Mouse (Mus musculus): ENCODE measurements at regions not wholly inside any gene's neighbourhood (a gene's known extent, or its start where the extent isn't known, plus 50 kb on each side); places are given as distances from the start of the nearest gene placed in this dataset.
A peak's percentile ranks its signal among the peaks of the same experiment; 100 is the strongest.

GRCm38 (mm10) chr16:44620536-44620935 is 61.8 kb upstream of the Boc start:
- H3K27me3 ChIP-seq (ENCODE audit: control insufficient read depth, insufficient read depth, low read depth, low read length) = no peaks in the 10 kb centered on the region
- 87% methylated on average over 2 of the region's 2 CpGs for WGBS
- H3K9ac ChIP-seq (ENCODE audit: low read depth, low read length) = no peak overlapping the region
- H3K9me3 ChIP-seq (replicated peaks; ENCODE audit: control insufficient read depth, low read length, poor library complexity, severe bottlenecking) = no peaks in the 10 kb centered on the region
- H3K4me1 ChIP-seq (ENCODE audit: control insufficient read depth, insufficient read depth, low read length) = no peaks in the 10 kb centered on the region
- no peak for ATAC-seq
- no peak overlapping the region for H3K27ac ChIP-seq (ENCODE audit: low read length)
- no peak overlapping the region for H3K4me3 ChIP-seq (ENCODE audit: low read depth, low read length)
- H3K4me2 ChIP-seq (ENCODE audit: low read length) = no peak overlapping the region
- no peaks in the 10 kb centered on the region for H3K36me3 ChIP-seq (ENCODE audit: control insufficient read depth, insufficient read depth, low read length)

DNA sequence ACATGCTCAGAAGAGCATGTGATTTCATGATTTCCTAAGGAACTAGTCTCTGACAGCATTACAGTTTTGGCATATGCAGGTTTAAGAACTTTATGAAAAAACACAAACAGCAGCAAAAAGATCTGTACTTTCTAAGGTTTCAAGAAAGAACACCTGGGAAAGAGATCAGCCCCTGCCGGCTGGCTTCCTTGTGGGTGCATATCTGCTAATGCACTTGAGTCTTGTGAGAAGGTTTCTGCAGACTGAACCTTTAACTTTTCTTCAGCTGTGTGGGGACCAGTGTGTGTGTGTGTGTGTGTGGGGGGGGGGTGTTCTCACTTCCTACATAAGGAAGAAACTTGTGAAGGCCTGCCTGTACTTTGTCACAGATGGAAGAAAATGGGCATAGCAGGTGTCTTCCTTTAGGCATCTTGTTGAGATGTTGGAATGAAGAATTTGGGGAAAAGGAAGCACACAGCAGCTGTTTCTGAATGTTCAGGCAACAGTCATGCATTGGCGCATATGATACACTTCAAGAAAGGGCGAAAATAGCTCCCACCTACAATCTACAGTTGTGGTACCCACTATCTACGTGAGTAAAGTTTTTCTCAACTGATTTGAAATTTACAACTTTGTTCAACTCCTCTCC is 60.9 kb upstream of the Boc start:
- Histone ChIP-seq H3K27ac (ENCODE audit: low read length) (no peak overlapping the region), H3K36me3 (ENCODE audit: control insufficient read depth, insufficient read depth, low read length) (no peaks in the 10 kb centered on the region), H3K4me3 (ENCODE audit: low read depth, low read length) (no peak overlapping the region), H3K4me2 (ENCODE audit: low read length) (no peak overlapping the region), H3K27me3 (ENCODE audit: control insufficient read depth, insufficient read depth, low read depth, low read length) (no peaks in the 10 kb centered on the region), H3K9me3 (replicated peaks; ENCODE audit: control insufficient read depth, low read length, poor library complexity, severe bottlenecking) (no peaks in the 10 kb centered on the region), H3K4me1 (ENCODE audit: control insufficient read depth, insufficient read depth, low read length) (no peaks in the 10 kb centered on the region), H3K9ac (ENCODE audit: low read depth, low read length) (no peak overlapping the region)
- no peak for ATAC-seq
- 95% methylated on average over 4 of the region's 4 CpGs for WGBS

GRCm38 (mm10) chr16:44617041-44617440 is 58.3 kb upstream of the Boc start:
- 80% methylated on average over 6 of the region's 6 CpGs for WGBS
- no peak for ATAC-seq
- H3K27ac ChIP-seq (ENCODE audit: low read length) = no peak overlapping the region
- no peaks in the 10 kb centered on the region for H3K9me3 ChIP-seq (replicated peaks; ENCODE audit: control insufficient read depth, low read length, poor library complexity, severe bottlenecking)
- no peak overlapping the region for H3K4me3 ChIP-seq (ENCODE audit: low read depth, low read length)
- H3K4me2 ChIP-seq (ENCODE audit: low read length) = no peak overlapping the region
- no peak overlapping the region for H3K9ac ChIP-seq (ENCODE audit: low read depth, low read length)
- no peaks in the 10 kb centered on the region for H3K27me3 ChIP-seq (ENCODE audit: control insufficient read depth, insufficient read depth, low read depth, low read length)
- no peaks in the 10 kb centered on the region for H3K4me1 ChIP-seq (ENCODE audit: control insufficient read depth, insufficient read depth, low read length)
- H3K36me3 ChIP-seq (ENCODE audit: control insufficient read depth, insufficient read depth, low read length) = no peaks in the 10 kb centered on the region

DNA sequence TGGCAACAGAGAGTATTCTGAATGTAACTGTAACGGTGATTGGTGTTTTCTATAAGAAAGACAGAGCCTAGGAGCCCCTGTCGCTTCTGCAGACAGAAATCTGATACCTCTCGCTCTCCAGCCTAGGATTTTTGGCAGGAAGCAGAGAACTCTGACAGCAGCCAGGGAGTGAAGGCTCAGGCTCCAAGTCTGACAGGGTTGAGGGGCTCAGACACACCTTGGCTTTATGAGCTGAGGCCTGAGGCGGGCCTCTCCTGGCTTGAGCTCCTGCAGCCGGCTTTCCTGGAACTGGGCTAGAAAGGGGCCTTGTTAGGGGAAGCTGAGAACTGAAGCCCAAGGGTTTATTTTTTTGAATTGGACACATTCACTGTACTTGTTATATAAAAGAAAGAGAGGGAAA is 57.7 kb upstream of the Boc start:
- Histone ChIP-seq H3K9me3 (replicated peaks; ENCODE audit: control insufficient read depth, low read length, poor library complexity, severe bottlenecking) (no peaks in the 10 kb centered on the region), H3K27me3 (ENCODE audit: control insufficient read depth, insufficient read depth, low read depth, low read length) (no peaks in the 10 kb centered on the region), H3K36me3 (ENCODE audit: control insufficient read depth, insufficient read depth, low read length) (no peaks in the 10 kb centered on the region), H3K4me3 (ENCODE audit: low read depth, low read length) (no peak overlapping the region), H3K9ac (ENCODE audit: low read depth, low read length) (no peak overlapping the region), H3K4me2 (ENCODE audit: low read length) (no peak overlapping the region), H3K27ac (ENCODE audit: low read length) (no peak overlapping the region), H3K4me1 (ENCODE audit: control insufficient read depth, insufficient read depth, low read length) (no peaks in the 10 kb centered on the region)
- 33% methylated on average over 5 of the region's 5 CpGs for WGBS
- ATAC-seq = peak; percentile 61; the same call in 1 of the 2 replicates

DNA sequence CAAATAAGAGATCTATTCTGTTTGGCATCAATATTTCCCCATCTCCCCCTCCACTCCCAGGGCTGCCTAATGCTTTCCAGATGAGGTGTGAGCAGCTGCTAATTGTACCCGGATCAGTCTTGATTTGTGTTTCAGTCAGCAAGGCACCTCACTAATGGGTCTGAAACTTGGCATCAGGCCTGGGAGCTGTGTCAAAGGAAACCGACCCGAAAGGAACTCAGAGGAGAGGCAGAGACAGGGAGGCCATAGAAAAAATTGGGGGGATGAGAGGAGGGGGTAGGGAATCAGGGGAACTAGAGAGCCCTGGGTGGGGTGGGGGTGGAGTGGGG is 57.1 kb upstream of the Boc start:
- ATAC-seq = peak; percentile 62
- Histone ChIP-seq H3K36me3 (ENCODE audit: control insufficient read depth, insufficient read depth, low read length) (no peaks in the 10 kb centered on the region), H3K4me2 (ENCODE audit: low read length) (no peak overlapping the region), H3K4me1 (ENCODE audit: control insufficient read depth, insufficient read depth, low read length) (no peaks in the 10 kb centered on the region), H3K9me3 (replicated peaks; ENCODE audit: control insufficient read depth, low read length, poor library complexity, severe bottlenecking) (no peaks in the 10 kb centered on the region), H3K27me3 (ENCODE audit: control insufficient read depth, insufficient read depth, low read depth, low read length) (no peaks in the 10 kb centered on the region), H3K9ac (ENCODE audit: low read depth, low read length) (no peak overlapping the region), H3K27ac (ENCODE audit: low read length) (no peak overlapping the region), H3K4me3 (ENCODE audit: low read depth, low read length) (no peak overlapping the region)
- 41% methylated on average over 3 of the region's 3 CpGs for WGBS

DNA sequence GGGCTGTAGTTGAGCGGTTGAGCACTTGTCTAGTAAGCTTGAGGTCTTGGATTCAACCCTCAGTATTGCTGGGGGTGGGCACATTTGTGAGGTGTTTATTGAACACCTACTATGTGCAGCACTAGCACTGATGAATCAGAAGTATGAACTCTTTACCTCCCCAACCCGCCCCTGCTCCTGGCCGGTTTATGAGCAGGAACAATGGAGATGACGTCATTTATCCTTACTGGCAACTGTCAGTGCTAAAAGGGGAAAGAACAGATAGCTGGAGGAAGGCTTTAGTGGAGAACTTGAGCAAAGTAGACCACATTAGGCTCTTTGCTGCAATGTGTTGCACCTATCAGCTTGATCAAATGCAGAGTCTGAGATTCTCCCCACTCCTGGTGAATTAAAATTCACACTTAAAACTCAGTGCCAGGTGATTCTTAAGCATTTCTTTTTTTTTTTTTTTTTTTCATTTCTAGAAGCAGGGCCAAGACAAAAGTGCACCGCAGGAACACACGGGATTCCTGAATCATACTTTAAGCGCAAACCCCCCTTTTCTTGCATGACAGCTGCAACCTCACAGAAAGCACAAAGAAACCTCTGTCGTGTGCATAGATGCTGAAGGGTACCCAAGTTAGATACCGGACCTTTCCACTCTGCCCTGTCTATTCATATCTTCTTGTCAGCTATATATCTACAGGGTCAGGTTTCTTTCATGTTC is 56.6 kb upstream of the Boc start:
- H3K27ac ChIP-seq (ENCODE audit: low read length) = no peak overlapping the region

GRCm38 (mm10) chr16:44614235-44614634 is 55.5 kb upstream of the Boc start:
- Histone ChIP-seq H3K36me3 (ENCODE audit: control insufficient read depth, insufficient read depth, low read length) (no peaks in the 10 kb centered on the region), H3K4me3 (ENCODE audit: low read depth, low read length) (no peak overlapping the region), H3K9me3 (replicated peaks; ENCODE audit: control insufficient read depth, low read length, poor library complexity, severe bottlenecking) (no peaks in the 10 kb centered on the region), H3K9ac (ENCODE audit: low read depth, low read length) (no peak overlapping the region), H3K4me2 (ENCODE audit: low read length) (no peak overlapping the region), H3K4me1 (ENCODE audit: control insufficient read depth, insufficient read depth, low read length) (no peaks in the 10 kb centered on the region), H3K27ac (ENCODE audit: low read length) (no peak overlapping the region), H3K27me3 (ENCODE audit: control insufficient read depth, insufficient read depth, low read depth, low read length) (no peaks in the 10 kb centered on the region)
- ATAC-seq = no peak
- WGBS = 92% methylated on average over 5 of the region's 5 CpGs

More for the DNA sequence above, 56.6 kb upstream of the Boc start:
- Histone ChIP-seq H3K4me2 (ENCODE audit: low read length) (no peak overlapping the region), H3K4me1 (ENCODE audit: control insufficient read depth, insufficient read depth, low read length) (no peaks in the 10 kb centered on the region), H3K4me3 (ENCODE audit: low read depth, low read length) (no peak overlapping the region), H3K27me3 (ENCODE audit: control insufficient read depth, insufficient read depth, low read depth, low read length) (no peaks in the 10 kb centered on the region), H3K36me3 (ENCODE audit: control insufficient read depth, insufficient read depth, low read length) (no peaks in the 10 kb centered on the region), H3K9ac (ENCODE audit: low read depth, low read length) (no peak overlapping the region), H3K9me3 (replicated peaks; ENCODE audit: control insufficient read depth, low read length, poor library complexity, severe bottlenecking) (no peaks in the 10 kb centered on the region)
- 0 out of 2 replicates have a peak, but pooled peaks have one; percentile 15 for ATAC-seq
- 52% methylated on average over 9 of the region's 9 CpGs for WGBS

- no peak overlapping the region for H3K4me2 ChIP-seq (ENCODE audit: low read length)
- ATAC-seq = no peak
- H3K9ac ChIP-seq (ENCODE audit: low read depth, low read length) = no peak overlapping the region
- 52% methylated on average over 5 of the region's 5 CpGs for WGBS
- no peak overlapping the region for H3K27ac ChIP-seq (ENCODE audit: low read length)
- no peaks in the 10 kb centered on the region for H3K36me3 ChIP-seq (ENCODE audit: control insufficient read depth, insufficient read depth, low read length)
- H3K4me3 ChIP-seq (ENCODE audit: low read depth, low read length) = no peak overlapping the region
- no peaks in the 10 kb centered on the region for H3K4me1 ChIP-seq (ENCODE audit: control insufficient read depth, insufficient read depth, low read length)
- H3K27me3 ChIP-seq (ENCODE audit: control insufficient read depth, insufficient read depth, low read depth, low read length) = no peaks in the 10 kb centered on the region
- no peaks in the 10 kb centered on the region for H3K9me3 ChIP-seq (replicated peaks; ENCODE audit: control insufficient read depth, low read length, poor library complexity, severe bottlenecking)
Measured at GRCm38 (mm10) chr16:44612676-44613075, 54.0 kb upstream of the Boc start.

DNA sequence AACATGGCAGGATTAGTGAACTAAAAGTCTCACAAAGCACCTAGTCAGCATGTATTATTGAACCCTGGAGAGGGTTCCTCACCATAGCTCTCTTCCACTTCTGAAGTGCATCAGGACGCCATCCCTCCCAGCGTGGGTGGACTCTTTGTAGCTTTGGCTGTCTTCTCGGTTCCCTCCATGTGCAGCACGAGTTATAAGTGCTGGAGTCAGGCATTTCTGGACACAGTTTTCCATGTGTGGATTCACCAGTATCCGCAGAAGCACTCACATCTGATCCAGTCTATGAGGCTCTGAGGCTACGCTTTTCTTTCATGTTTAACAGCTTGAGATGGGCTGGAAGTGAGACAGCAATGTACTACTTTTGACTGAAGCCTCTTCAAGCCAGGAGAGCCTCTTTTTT is 52.8 kb upstream of the Boc start:
- ATAC-seq = no peak
- H3K9me3 ChIP-seq (replicated peaks; ENCODE audit: control insufficient read depth, low read length, poor library complexity, severe bottlenecking) = no peaks in the 10 kb centered on the region
- no peaks in the 10 kb centered on the region for H3K36me3 ChIP-seq (ENCODE audit: control insufficient read depth, insufficient read depth, low read length)
- H3K27ac ChIP-seq (ENCODE audit: low read length) = no peak overlapping the region
- no peaks in the 10 kb centered on the region for H3K4me1 ChIP-seq (ENCODE audit: control insufficient read depth, insufficient read depth, low read length)
- no peak overlapping the region for H3K9ac ChIP-seq (ENCODE audit: low read depth, low read length)
- H3K4me3 ChIP-seq (ENCODE audit: low read depth, low read length) = no peak overlapping the region
- WGBS = 84% methylated on average over 6 of the region's 6 CpGs
- H3K27me3 ChIP-seq (ENCODE audit: control insufficient read depth, insufficient read depth, low read depth, low read length) = no peaks in the 10 kb centered on the region
- no peak overlapping the region for H3K4me2 ChIP-seq (ENCODE audit: low read length)
